Mouse (Mus musculus) embryo, embryonic 11 days (tissue): ENCODE results near the gene Spon1.

ENCODE experiments used
- DNase-seq: peaks from one replicate; pipeline ENCODE4 v3.0.0-alpha.2; 2015

Spon1 gene

GRCm38 (mm10) chr7:113765667-113766497, at the start of gene Spon1:
Gene Spon1 (plus strand): TSS chr7:113765998.
- DNase-seq: peak; percentile 86

GRCm38 (mm10) chr7:113721994-113722393, 43.8 kb upstream of the Spon1 start:
- no peak for DNase-seq

- DNase-seq: no peak
Observed at GRCm38 (mm10) chr7:113723905-113724304, 41.9 kb upstream of the Spon1 start.

DNA sequence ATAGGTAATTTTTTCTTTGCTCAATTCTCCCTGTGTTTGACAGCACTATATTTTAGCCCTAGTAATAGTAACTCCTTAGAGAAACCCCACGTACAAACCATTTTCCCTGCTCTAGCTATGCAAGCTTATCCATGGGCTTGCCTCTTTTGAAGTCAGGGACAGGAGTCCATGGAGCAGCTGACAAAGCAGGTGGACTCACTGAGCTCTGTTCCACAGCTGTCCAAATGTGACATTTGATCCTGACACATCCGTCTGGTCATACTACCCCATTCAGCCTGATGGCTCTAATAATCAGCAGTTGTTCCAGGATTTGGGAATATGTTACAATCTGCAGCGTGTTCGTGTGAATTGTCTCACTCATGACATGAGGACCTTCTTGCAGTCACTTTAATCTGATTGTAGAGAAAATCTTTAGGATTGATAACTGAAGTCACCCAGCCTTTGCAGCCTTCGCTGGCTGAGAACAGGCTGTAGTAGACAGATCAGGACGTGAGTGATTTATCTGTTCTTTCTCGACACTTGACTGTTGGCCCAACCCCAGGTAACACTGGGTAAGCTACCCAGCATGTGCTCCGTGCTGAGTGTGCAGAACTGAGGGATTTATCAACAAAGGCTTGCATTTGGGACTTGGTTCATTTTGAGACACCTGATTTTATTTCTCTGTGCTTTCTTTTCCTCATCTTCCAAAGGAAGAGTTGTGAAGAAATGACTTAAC, 37.6 kb upstream of the Spon1 start:
- peak; percentile 55 for DNase-seq

- DNase-seq: peak; percentile 30
Observed at GRCm38 (mm10) chr7:113728926-113729325, 36.9 kb upstream of the Spon1 start.

- no peak for DNase-seq
Observed at GRCm38 (mm10) chr7:113730406-113731247, 35.2 kb upstream of the Spon1 start.

- DNase-seq: no peak
Observed at GRCm38 (mm10) chr7:113737790-113738362, 27.9 kb upstream of the Spon1 start.

- DNase-seq: no peak
Observed at GRCm38 (mm10) chr7:113739181-113739580, 26.6 kb upstream of the Spon1 start.

GRCm38 (mm10) chr7:113742644-113743043, 23.2 kb upstream of the Spon1 start:
- DNase-seq: no peak

GRCm38 (mm10) chr7:113743982-113744381, 21.8 kb upstream of the Spon1 start:
- DNase-seq: peak; percentile 54

DNA sequence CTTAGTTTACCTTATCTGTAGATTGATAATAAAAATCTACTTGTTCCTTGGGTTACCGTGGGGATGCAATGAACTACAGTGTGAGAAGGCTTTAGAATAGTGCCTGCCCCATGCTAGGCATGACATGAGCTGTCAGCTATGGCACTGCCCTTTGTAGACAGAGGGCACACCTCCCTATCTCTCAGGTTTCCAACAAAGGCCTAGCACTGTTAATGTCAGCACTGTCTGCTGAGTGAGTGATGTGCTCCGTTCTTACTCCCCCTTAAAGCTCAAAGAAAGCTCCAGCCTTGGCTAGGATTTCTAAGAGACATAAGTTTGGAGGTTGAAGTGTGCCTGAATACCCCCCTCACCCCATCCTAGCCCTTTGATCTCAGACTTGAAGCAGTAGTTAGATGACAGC, 9.2 kb upstream of the Spon1 start:
- no peak for DNase-seq

GRCm38 (mm10) chr7:113759212-113759611, 6.6 kb upstream of the Spon1 start:
- peak; percentile 73 for DNase-seq

DNA sequence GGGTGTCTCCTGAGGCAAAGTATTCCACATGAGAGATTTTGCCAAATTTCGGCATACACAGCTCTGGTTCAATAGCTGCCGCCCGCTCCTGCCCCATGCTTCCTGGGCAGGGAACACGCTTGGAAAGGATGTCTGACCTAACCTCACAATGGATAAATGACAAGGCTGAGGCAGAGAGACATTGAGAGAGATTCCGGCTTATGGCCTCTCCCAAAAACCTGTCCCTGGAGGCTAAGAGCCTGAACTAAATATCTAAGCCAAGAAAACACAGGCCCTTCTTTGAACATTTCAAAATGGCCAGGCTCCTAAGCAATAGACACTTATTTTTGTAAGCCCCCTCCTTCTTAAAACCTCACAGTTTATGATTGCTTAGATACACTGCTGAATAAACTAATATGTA, 665 bp upstream of the Spon1 start:
- no peak for DNase-seq

DNA sequence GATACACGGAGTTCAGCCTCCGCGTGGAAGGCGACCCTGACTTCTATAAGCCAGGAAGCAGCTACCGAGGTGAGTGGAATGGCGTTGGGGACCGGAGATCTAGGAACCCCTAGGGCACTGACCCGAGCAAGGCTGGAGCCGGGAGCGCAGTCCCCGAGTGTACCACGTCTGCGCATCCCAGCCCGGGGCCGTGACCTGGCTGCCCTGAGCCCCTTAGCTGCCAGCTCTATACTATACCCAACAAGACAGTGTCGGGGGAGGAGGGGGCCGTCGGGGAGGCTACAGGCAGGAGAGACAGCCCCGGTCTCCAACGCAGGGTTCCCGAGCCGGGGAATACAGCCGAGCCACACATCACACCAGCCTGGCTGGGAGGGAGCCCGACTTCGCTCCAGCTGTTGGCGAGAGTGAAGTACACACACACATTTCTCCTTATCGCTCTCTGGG, 722 bp downstream of the Spon1 start:
- peak; percentile 53 for DNase-seq

GRCm38 (mm10) chr7:113767546-113767945, 1.7 kb downstream of the Spon1 start:
- no peak for DNase-seq

DNA sequence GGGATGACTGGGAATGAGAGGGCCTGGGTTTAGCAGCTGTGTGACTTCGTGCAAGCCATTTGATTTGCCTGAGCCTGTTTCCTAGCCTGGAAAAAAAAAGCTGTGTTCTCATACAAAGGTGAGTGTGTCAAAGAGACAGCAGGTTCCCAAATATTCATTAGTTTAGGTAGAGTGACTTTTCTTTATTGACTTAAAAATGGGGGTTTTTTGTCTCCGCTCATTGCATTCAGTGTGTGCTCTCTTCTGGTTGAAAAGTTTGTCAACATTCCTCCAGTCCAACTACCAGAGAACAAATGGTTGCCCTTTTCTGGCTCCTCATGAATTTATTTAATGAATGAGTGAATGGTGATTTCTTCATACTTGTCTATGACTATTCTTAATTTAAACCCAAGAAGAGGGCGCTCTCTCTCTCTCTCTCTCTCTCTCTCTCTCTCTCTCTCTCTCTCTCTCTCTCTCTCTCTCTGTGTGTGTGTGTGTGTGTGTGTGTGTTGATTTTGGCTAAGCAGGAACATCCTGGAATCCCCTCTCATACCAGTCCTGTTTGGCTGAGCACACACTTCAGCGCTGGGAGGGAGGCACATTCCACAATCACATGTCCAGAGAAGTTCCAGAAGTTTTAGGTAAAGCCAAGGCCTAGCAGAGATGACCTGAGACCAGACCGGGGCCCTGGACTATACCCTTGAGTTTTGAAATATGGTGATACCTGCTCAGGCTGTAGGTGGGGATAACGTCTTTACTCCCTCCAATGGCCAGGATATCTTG, 2.6 kb downstream of the Spon1 start:
- DNase-seq: no peak

- peak; percentile 55 for DNase-seq
Observed at GRCm38 (mm10) chr7:113769281-113769680, 3.5 kb downstream of the Spon1 start.

DNA sequence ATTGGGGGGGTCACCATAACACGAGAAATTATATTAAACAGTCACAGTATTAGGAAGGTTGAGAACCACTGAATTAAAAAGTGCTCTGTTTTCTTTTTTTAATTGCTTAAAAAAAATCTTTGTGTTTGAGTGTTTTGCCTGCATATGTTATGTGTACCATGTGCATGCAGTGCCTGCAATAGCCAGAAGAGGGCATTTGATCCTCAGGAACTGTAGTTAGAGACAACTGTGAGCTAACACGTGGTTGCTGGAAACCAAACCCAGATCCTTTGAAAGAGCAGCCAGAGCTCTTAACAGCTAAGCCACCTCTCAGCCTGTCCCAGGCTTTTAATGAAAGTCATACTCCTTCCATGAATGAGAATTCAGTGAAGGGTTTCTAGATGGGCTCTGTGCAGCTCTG, 6.3 kb downstream of the Spon1 start:
- no peak for DNase-seq

DNA sequence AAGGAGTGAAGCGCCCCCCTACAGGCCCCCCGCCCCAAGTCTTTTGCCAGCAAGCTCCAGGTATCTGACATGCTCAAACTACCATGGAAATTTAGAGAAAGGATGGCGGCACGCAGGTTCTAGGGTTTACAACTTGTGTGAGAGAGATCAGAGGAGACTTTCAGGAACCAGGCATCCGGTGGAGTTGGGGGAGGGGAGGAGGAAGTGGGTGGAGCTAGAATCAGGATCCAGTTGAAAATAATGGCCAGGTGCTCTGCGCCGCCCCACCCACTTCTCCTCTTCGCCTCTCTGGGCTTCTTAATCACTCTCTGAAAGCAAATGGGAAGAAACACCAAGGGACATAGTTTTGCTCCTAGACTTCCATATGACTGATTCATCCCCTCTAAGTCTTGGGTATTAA, 7.6 kb downstream of the Spon1 start:
- DNase-seq: no peak

- peak; percentile 75 for DNase-seq
Observed at GRCm38 (mm10) chr7:113774039-113774438, 8.2 kb downstream of the Spon1 start.

DNA sequence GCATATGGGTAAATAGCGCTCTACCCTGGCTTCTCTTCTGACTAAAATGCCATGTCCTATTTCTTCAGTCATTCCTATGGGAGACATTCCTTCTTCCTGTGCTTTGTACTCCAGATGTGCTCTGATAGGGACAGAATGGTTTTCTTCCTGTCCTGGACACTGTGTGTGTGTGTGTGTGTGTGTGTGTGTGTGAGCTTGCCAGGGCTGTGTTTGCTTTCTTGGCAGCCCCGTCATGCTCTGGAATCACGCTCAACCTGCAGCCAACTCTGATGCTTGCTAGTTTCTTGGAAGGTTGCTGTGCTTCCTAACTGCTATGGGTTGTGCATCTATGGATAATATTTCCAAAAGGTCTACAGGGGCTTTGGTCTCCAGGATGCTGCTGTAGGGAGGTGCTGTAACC, 9.1 kb downstream of the Spon1 start:
- DNase-seq: no peak

DNA sequence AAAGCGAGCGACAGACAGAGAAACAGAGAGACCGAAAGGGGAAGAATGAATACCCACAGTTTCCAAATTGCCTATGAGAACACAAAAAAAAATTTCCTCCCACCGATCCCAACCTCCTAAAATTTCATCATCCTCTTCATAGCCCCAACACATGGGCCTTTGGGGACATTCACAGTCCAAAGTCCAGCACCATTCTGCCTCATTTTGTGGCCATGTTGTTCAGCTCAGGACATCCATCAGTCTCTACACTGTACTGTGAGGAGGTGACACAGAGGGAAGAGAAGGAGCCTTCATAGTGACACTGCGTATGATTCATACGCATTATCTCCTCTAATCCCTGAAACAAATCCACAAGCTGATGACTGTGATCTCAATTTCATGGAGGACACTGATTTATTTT, 12.7 kb downstream of the Spon1 start:
- no peak for DNase-seq
